Mouse (Mus musculus) ES-E14 (cell line): ENCODE measurements around the gene Yae1d1.

Experiments used
- HCFC1 ChIP-seq: IDR thresholded peaks from 2 replicates; pipeline ENCODE4 v1.6.1; 2012; ENCODE audit warnings: low read length, inconsistent platforms, borderline replicate concordance; ENCODE audit not compliant: insufficient read depth
- MAFK ChIP-seq: IDR thresholded peaks from 2 replicates; pipeline ENCODE4 v1.6.1; 2014; ENCODE audit warnings: mild to moderate bottlenecking, low read depth, low read length, inconsistent platforms; ENCODE audit not compliant: insufficient read depth
- ZNF384 ChIP-seq: IDR thresholded peaks from 2 replicates; pipeline ENCODE4 v1.6.1; 2012; ENCODE audit warnings: low read depth, low read length, inconsistent platforms

GRCm38 (mm10) chr13:18016604-18017003 lies 23.5 kb upstream of the Yae1d1 start:
- TF ChIP-seq MAFK (no peak), ZNF384 (no peak), HCFC1 (no peak)
